Mouse (Mus musculus) CD8-positive naive resting alpha-beta T cell, adult 2 months (primary cell): ENCODE data around the gene Alk.

ENCODE experiments used
- DNase-seq, 2 experiments: peaks; one replicate each; pipeline ENCODE4 v3.0.0; 2022; ENCODE audit warnings: low read depth in 2 of 2, low spot score in 2 of 2

Gene Alk

DNA sequence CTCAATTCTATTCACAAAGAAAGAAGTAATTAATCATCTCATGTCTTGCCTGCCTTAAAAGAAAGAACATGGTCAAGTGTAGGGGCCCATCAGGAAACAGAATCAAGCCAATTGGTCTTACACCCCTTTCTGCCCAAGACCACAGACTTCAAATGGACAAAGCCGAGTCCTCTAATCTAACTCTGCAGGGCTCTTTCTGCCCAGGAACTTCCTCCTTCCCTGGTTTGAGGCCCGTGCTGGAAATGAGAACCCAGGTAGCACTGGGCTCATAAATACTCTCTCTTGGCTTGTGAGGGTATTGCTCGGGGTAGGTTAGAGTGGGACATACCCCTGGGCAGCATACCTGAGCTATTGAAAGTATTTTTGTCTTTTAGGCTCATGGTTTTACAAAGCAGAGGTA, 451.4 kb downstream of the Alk start:
- DNase-seq = no peak

GRCm38 (mm10) chr17:72144946-72145598, 459.4 kb downstream of the Alk start:
- DNase-seq = no peak

- no peak for DNase-seq
Measured at GRCm38 (mm10) chr17:72144461-72144860, 460.0 kb downstream of the Alk start.

DNA sequence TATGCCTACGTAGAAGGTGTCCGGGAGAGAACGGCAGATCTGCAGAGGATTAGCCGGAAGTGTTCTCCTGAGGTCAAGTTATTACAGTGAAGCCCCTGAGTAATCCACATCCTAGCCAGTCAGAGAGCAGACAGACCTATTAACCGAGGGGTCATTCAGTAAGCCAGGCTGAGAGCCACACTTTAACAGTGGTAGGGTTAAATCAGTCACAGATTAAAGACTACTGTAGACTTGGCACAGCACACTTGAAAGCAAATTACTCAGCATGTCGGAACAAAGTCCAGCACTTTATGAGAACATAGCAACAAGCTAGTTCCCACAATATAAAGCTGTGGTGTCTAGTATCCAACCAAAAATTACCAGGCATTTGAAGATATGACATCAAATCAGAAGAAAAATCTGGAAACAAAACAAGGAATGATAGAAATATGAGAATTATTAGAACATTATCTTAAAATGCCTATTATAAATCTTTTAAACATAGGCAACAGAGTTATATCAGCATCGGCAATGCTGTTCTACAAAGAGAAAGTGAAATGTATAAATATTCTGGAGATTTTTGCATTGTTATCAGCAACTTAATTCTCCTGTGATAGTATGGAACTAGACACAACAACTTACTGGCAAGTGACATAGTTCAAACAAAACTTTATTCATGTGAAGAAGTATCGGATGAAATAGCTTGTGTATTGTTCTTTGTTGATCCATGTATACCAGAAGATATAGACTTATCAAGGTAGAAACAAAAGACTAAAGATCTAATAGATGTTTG, 472.1 kb downstream of the Alk start:
- DNase-seq = no peak

GRCm38 (mm10) chr17:72121660-72122059, 482.8 kb downstream of the Alk start:
- no peak for DNase-seq

DNA sequence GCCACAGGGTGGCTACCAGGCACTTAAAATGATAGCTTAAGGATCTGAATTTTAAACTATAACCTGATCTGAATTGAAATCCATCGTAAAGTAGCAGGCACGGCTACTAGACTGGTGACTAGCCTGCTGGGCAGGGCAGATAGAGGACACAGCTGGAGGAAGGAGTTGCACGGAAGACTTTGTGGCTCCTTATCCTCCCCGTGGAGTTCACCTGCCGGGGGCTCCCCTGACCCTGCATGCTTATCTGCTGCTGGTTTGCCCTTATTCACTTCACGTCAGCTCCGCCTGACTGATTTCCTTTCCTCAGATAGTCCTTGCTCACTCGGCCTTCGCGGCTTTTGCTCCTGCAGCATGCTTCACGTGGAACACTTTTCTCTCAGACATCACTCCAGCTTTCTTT, 484.1 kb downstream of the Alk start:
- DNase-seq = no peak

DNA sequence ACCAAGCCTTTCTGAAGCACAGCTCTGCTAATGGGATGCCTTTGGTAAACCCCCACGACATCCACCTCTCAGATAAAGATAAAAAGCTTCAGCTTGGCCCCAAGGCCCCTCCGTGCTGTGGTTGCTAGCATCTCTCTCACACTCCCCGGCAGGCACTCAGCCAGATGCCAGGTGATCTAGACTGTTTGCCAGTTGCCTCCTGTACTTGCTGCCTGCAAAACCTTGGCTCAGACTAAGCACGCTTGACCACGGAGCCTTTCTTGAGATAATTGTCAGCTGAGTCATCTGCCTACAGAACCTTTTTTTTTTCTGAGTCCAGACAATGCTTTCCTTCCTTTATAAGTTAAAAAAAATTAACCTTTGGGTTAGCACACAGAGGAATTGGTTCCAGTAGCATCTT, 486.1 kb downstream of the Alk start:
- no peak for DNase-seq

DNA sequence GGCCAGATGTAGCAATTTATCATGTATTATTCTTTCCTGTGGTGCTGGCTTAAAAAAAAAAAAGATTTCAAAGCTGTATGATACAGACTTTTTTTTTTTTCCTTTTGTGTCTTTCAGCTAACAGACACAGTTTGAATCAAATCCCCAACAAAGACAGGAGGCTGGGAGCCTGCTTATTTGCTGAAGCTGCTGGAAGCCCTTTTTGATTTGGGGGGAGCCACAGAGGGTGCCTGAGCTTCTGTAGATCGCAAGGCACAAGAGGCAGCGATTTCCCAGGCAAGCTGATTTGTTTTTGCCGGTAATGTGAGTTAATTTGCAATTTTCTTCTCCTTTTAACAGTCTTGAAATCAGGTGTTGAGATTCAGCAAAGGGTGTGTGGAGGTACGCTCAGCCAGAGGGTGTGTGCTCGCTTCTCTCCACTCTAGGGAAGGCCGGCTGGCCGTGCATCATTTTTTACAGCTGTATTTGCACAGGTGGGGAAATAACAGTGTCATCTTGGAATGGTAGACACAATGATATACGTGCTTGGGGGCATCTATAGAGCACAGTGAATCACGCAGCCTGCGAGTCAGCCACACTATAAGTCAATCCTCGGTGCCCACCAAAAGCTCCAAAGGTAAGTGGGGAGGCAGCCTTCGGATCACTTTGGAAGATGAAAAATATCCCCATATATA, 489.0 kb downstream of the Alk start:
- no peak for DNase-seq

- no peak for DNase-seq
Measured at GRCm38 (mm10) chr17:72112004-72112403, 492.4 kb downstream of the Alk start.

DNA sequence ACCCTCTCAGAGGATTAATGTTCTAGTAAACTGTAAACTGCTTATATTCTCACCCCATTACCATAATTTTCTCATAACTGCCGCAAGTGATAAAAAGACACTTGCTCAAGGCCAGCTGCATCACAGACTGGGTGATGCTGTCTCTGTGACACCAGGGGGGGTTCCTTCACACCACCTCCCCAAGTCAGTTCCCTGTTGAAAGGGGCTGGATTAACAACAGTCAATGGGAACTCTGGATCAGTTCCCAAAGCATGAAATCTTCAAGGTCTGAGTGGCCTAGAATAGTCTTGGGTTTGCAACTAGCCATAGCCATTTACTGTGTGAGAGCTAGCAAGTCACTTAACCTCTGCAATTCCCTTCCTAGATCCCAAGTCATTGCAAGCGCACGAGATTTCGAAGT, 492.9 kb downstream of the Alk start:
- no peak for DNase-seq

- no peak for DNase-seq
Measured at GRCm38 (mm10) chr17:72087261-72087703, 517.1 kb downstream of the Alk start.

- no peak for DNase-seq
Measured at GRCm38 (mm10) chr17:72081396-72081795, 523.0 kb downstream of the Alk start.

DNA sequence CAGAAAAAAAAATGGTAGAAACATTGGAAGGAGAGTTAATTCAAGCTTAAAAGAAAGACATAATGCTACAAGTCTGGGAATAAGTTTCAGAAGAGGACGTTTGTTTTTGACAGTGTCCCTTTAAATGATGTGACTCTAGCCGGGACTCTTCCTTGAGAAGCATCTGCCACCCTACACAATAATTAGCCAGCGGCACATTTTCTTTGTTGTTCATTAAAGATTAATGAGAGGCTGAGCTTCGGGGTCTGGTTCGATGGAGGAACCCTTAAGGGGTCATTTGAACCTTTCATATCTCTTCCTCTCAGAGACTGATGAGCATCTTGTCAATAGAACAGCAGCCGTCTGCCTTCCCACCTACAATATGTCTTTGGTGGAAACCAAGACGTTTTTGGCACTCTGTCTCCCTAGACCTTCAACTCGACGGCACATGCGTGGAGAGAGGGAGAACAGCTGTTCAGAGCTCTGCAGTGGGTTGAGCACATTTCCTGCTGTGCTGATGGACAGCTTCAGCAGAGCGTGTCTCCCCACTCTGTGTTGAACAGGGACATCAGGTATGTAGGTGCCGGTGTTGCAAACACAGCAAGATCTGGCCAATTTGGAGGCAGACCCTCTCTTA, 528.0 kb downstream of the Alk start:
- no peak for DNase-seq

- no peak for DNase-seq
Measured at GRCm38 (mm10) chr17:72071871-72072270, 532.6 kb downstream of the Alk start.

DNA sequence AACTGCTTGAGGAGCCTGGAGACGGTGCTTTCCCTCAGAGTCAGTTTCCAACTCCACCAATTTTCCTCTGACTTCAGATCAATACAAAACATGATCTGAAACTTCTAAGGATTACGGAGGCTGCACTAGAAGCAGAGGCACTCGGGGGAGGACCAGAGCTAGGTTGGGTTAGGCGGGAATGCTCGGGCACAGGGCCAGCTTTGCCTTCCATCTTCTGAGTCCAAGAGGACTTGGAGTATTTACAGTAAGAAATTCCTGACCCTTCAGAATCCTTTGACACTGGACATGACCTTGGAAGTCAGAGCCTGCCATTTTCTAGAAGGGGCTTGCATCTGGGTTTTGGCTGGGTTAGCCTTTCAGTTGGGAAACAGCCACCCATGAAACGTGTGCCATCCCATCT, 536.3 kb downstream of the Alk start:
- no peak for DNase-seq

GRCm38 (mm10) chr17:72062978-72063377, 541.4 kb downstream of the Alk start:
- DNase-seq = no peak

GRCm38 (mm10) chr17:72059312-72059711, 545.1 kb downstream of the Alk start:
- DNase-seq = no peak

DNA sequence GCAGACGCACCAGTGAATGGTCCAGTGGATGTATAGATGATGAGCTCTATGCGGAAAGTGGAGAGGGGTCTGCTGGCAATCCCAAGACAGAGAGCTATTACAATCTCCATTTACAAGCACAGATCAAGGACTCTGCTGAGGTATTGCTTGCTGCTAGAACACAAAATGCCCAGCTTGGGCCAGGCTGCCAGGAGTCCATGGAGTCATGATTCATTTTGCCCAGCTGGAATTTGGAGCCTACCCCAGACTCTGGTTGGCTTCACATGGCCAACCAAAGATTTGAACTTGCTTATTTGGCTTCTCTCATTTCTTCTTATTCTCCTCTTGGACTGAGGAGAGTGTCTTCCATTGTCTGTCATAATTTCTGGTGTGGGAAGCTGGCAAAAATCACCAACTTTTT, 558.8 kb downstream of the Alk start:
- no peak for DNase-seq

DNA sequence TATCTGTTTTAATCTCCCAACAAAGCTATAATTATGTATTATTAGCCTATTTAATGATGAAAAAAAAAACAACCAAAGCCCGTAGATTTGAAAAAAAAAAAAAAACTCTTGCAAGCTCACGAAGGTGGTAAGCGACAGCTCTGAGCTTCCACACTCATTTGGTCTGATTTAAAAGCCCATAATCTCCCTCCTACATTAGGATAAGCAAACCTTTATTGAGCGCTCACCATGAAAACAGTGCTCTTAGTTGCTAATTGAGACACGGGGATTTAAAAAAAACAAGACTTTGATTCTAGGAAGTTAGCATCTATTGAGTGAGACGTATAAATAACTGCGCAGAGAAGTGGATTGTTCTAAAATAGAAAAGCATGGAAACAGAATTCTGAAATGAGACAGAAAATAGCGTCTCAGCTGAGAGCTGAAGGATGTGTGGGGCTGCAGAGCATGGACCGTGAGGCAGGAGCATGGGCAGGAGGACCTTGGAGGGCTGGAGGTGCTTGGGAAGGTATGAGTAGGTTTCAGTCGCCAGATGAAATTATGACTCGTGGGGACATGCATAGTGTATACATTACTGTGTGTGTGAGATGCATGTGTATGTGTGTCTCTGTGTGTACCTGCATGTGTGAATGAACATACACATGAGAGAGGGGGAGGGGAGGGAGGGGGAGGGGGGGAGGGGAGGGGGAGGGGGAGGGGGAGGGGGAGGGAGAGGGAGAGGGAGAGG, 560.6 kb downstream of the Alk start:
- DNase-seq = no peak

GRCm38 (mm10) chr17:72043001-72043666, 561.3 kb downstream of the Alk start:
- no peak for DNase-seq
